Mouse (Mus musculus) CH12.LX (cell line): Measurements from ENCODE around the gene Tbca. TPM values are rescaled to one million over a fixed set of nuclear protein-coding genes. Genes with fewer than 3 reads are reported as not detected.

ENCODE experiments used
- DNase-seq: peaks from one replicate; pipeline ENCODE4 v3.0.0-alpha.2; 2013; ENCODE audit errors: extremely low read depth
- H3K27ac ChIP-seq: 2 replicates; pipeline ENCODE4 v1.5.1; 2012; ENCODE audit warnings: low read depth, mild to moderate bottlenecking, control low read depth, moderate library complexity; ENCODE audit not compliant: insufficient read depth
- H3K27me3 ChIP-seq: replicated peaks from 2 replicates; pipeline ENCODE3; 2012; ENCODE audit warnings: inconsistent platforms
- H3K36me3 ChIP-seq, 2 experiments: replicated peaks in 1 of 2; 2 replicates each; pipeline versions ENCODE3 to v1.6.1; 2012; ENCODE audit warnings: inconsistent platforms in 1 of 2, low read length in 1 of 2, mild to moderate bottlenecking in 1 of 2, mixed read lengths in 1 of 2, moderate library complexity in 1 of 2; ENCODE audit not compliant: control insufficient read depth in 1 of 2, insufficient read depth in 1 of 2
- H3K4me1 ChIP-seq, 2 experiments: 2 replicates each; pipeline ENCODE4 v1.6.1; 2012; ENCODE audit warnings: inconsistent platforms in 1 of 2, moderate library complexity in 1 of 2; ENCODE audit not compliant: insufficient read depth in 2 of 2, control insufficient read depth in 1 of 2
- H3K4me2 ChIP-seq: 2 replicates; pipeline ENCODE4 v1.6.1; 2012; ENCODE audit warnings: low read depth, mild to moderate bottlenecking, control low read depth; ENCODE audit not compliant: poor library complexity, insufficient read depth, severe bottlenecking
- H3K4me3 ChIP-seq, 3 experiments: fragments of 150-350 bp in 1 of 3; sonication (generic) in 1 of 3; replicated peaks in 1 of 3; 2 replicates each; pipeline versions ENCODE3 to v1.5.1; 2011 to 2012; ENCODE audit warnings: low read depth in 2 of 3, low read length in 2 of 3, mild to moderate bottlenecking in 2 of 3, moderate library complexity in 2 of 3, control low read depth in 1 of 3, improper control_type of control experiment in 1 of 3, inconsistent platforms in 1 of 3, mixed read lengths in 1 of 3; ENCODE audit not compliant: poor library complexity in 1 of 3
- H3K79me2 ChIP-seq: replicated peaks from 2 replicates; pipeline ENCODE4 v1.6.1; 2012; ENCODE audit warnings: mild to moderate bottlenecking, moderate library complexity; ENCODE audit not compliant: control insufficient read depth, poor library complexity, insufficient read depth, severe bottlenecking; ENCODE audit errors: extremely low read depth
- H3K9ac ChIP-seq: 2 replicates; pipeline ENCODE4 v1.6.1; 2012; ENCODE audit warnings: low read depth, mild to moderate bottlenecking, control low read depth, moderate library complexity; ENCODE audit not compliant: insufficient read depth
- H3K9me3 ChIP-seq: replicated peaks from 2 replicates; pipeline ENCODE3; 2012; ENCODE audit warnings: low read length, inconsistent platforms, mixed read lengths
- ELF1 ChIP-seq: IDR thresholded peaks from 2 replicates; pipeline ENCODE4 v1.6.1; 2014; ENCODE audit warnings: low read depth, mild to moderate bottlenecking, inconsistent platforms, low read length, improper control_type of control experiment
- HCFC1 ChIP-seq: IDR thresholded peaks from 2 replicates; pipeline ENCODE4 v1.6.1; 2012; ENCODE audit warnings: low read depth, mild to moderate bottlenecking, inconsistent platforms, low read length, improper control_type of control experiment
- MXI1 ChIP-seq: IDR thresholded peaks from 2 replicates; pipeline ENCODE4 v1.6.1; 2011; ENCODE audit warnings: mild to moderate bottlenecking, low read depth, low read length, improper control_type of control experiment
- RAD21 ChIP-seq: IDR thresholded peaks from 2 replicates; pipeline ENCODE4 v1.6.1; 2011; ENCODE audit warnings: low read depth, mild to moderate bottlenecking, low read length, improper control_type of control experiment, moderate library complexity
- TCF12 ChIP-seq: IDR thresholded peaks from 2 replicates; pipeline ENCODE4 v1.6.1; 2014; ENCODE audit warnings: low read depth, mild to moderate bottlenecking, inconsistent platforms, low read length, improper control_type of control experiment
- ZC3H11A ChIP-seq: IDR thresholded peaks from 2 replicates; pipeline ENCODE4 v1.6.1; 2012; ENCODE audit warnings: low read depth, mild to moderate bottlenecking, inconsistent platforms, low read length, improper control_type of control experiment
- ZNF384 ChIP-seq: IDR thresholded peaks from 2 replicates; pipeline ENCODE4 v1.6.1; 2012; ENCODE audit warnings: low read depth, low read length, improper control_type of control experiment, inconsistent platforms
- dilution Hi-C: fragments of 300-500 bp; cut with MboI; formaldehyde crosslinking; loops from 2 replicates; pipeline ENCODE4 v1.14.3; 2020; ENCODE audit warnings: low sequenced_read_pairs; ENCODE audit not compliant: extremely low pct_unique_long_range_greater_than_20kb, extremely low pct_ligation_motif_present
- in situ Hi-C: fragments of 300-500 bp; cut with MboI; formaldehyde crosslinking; loops from 3 replicates; pipeline ENCODE4 v1.14.3; 2019; ENCODE audit warnings: low sequenced_read_pairs, low pct_ligation_motif_present, low pct_unique_long_range_greater_than_20kb, mixed read lengths
- polyA plus RNA-seq: library from polyadenylated mRNA; unstranded; fragments of >175 nt; gene quantifications from 2 replicates; pipeline ENCODE4 v1.2.1, GENCODE M21; 2012; ENCODE audit warnings: low read depth; ENCODE audit not compliant: insufficient read length
- total RNA-seq, 2 experiments: library from RNA; depleted of rRNA; stranded (reverse); fragments of 300-350 nt in 1 of 2; fragments of >200 nt in 1 of 2; gene quantifications; 2 replicates each; pipeline ENCODE4 v1.2.3; 2012 to 2014

Tbca gene
- total and polyA plus RNA-seq, 3 experiments = 141 to 552 (median 196) TPM

DNA sequence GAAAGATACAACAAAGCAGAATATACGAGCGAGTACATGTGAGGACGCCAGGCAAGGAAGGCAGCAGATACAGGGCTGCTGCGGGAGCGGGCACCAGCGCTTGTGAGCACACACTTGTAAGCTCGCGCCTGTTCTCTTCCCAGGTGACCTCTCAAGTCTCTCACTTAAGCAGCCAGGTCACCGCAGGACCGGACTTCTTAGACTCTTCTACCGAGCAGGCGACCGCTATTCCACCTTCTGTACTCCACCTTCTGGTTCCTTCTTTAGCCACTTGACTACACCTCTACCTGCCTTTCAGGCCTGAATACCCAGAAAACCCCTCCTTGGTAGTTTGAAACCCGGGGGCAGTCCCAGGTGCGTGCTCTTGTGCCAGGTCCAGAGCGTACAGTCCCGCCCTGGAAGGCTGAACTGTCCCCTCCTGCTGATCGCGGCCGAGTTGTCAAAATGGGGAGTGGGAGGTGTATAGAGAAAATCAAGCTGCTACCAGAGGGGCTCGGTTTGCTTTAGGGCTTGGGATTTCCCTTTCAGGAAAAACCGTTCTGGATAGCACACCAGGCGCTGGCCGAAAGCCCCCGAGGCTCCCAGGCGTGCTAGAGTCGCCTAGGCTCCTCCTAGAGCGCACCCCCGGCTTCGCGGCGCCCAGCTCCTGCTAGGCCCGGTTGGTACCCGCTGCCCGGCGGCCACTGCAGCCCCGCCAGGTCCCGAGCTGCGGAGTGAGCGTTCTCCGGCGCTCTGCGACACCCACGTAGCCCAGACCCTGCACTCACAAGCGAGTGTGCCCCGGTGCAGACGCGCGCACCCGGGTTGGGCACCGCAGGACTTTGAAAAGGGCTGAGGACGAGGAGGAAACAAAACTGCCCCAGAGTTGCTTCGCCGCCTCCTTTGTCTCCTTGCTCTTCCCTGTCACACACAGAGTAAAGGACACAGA is 84.7 kb downstream of the Tbca start:
- dilution Hi-C loops (no loop called here), in situ Hi-C loops (no loop called here)
- DNase-seq = no peak
- TF ChIP-seq TCF12 (no peak), ELF1 (no peak), ZC3H11A (no peak), MXI1 (no peak), ZNF384 (no peak)
- no peak overlapping the region for H3K4me2 ChIP-seq
- H3K9ac ChIP-seq = no peak overlapping the region
- H3K4me1 ChIP-seq = peaks cover 0 to 11% of the 10 kb centered on the region in 2 experiments; a peak in 2 of 4 replicates
- H3K9me3 ChIP-seq = peaks cover 16% of the 10 kb centered on the region
- no peak overlapping the region for H3K4me3 ChIP-seq
- H3K27me3 ChIP-seq = no peaks in the 10 kb centered on the region
- H3K36me3 ChIP-seq = no peaks in the 10 kb centered on the region
- H3K79me2 ChIP-seq = no peaks in the 10 kb centered on the region
- H3K27ac ChIP-seq = no peak overlapping the region

DNA sequence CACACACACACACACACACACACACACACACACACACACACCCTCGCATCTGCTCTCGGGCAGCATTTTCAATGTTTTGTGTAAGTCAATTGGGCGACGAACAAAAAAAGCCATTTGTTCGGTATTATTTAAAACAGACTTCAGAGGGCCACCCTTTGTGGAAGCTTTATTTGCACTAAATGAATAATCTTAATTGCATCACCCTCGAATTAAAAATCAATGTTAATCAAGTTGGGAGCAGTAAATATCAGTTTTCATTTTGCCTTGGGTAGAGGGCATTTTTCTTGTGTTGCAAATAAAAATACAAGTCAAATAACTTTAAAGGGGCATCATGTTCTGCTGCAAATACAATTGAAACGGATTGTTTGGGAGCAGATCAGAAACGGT is 85.3 kb downstream of the Tbca start:
- H3K27ac ChIP-seq = no peak overlapping the region
- TF ChIP-seq HCFC1 = no peak
- TF ChIP-seq, all 38 proteins: peak for 0
- H3K4me1 ChIP-seq = peaks cover 0 to 11% of the 10 kb centered on the region in 2 experiments; a peak in 2 of 4 replicates
- no peak overlapping the region for H3K4me3 ChIP-seq
- in situ Hi-C loops (no loop called here), dilution Hi-C loops (no loop called here)
- DNase-seq = no peak
- H3K79me2 ChIP-seq = no peaks in the 10 kb centered on the region
- no peak overlapping the region for H3K9ac ChIP-seq
- no peak overlapping the region for H3K4me2 ChIP-seq
- H3K36me3 ChIP-seq = no peaks in the 10 kb centered on the region
- no peaks in the 10 kb centered on the region for H3K27me3 ChIP-seq
- H3K9me3 ChIP-seq = peaks cover 16% of the 10 kb centered on the region

DNA sequence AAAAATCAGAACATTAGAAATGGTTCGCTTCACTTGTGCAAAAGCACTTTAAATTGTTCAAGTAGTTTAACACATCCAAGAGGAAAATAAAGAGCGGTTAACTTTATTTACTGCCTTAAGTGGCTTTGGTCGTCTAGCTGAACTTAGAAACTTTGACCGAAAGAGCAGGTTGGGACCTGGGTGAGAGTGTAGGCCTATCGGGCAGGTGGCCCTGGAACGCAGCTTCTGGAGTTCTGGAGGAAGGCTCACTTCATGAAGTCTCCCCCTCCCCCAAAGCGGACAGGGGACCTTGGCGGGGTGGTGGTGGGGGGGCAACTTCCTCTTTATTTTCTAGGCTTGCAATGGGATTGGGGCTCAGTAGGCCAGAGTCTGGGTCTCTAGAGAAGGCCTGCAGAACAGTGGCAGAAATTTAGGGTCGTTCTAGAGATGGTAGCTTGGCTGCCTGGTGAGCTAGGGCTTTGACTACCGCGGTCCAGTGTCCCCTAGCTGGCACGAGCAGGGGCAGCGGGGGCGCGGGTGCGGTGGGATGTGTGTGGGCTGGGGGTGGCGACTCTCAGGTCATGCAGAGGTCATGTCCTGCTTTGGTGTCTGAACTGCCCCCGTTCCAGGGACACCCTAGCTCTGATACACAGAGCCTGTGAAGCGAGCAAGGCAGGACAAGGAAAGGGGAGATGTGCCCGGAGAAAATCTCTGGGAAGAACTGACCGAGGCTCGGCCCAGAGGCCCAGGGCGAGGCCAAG is 86.1 kb downstream of the Tbca start:
- Histone ChIP-seq H3K4me2 (no peak overlapping the region), H3K27ac (no peak overlapping the region), H3K9me3 (peaks cover 16% of the 10 kb centered on the region), H3K36me3 (no peaks in the 10 kb centered on the region), H3K9ac (no peak overlapping the region), H3K79me2 (no peaks in the 10 kb centered on the region), H3K4me3 (no peak overlapping the region), H3K4me1 (peaks cover 0 to 11% of the 10 kb centered on the region in 2 experiments; a peak in 2 of 4 replicates), H3K27me3 (no peaks in the 10 kb centered on the region)
- no peak for DNase-seq
- dilution Hi-C loops (no loop called here), in situ Hi-C loops (no loop called here)
- TF ChIP-seq MXI1 (no peak), RAD21 (no peak)
